Mouse (Mus musculus) right cerebral cortex, postnatal 14 days (tissue): ENCODE data around the gene Arhgef28.

Source experiments
- DNase-seq: peaks from one replicate; pipeline ENCODE4 v3.0.0; 2022

Gene Arhgef28

DNA sequence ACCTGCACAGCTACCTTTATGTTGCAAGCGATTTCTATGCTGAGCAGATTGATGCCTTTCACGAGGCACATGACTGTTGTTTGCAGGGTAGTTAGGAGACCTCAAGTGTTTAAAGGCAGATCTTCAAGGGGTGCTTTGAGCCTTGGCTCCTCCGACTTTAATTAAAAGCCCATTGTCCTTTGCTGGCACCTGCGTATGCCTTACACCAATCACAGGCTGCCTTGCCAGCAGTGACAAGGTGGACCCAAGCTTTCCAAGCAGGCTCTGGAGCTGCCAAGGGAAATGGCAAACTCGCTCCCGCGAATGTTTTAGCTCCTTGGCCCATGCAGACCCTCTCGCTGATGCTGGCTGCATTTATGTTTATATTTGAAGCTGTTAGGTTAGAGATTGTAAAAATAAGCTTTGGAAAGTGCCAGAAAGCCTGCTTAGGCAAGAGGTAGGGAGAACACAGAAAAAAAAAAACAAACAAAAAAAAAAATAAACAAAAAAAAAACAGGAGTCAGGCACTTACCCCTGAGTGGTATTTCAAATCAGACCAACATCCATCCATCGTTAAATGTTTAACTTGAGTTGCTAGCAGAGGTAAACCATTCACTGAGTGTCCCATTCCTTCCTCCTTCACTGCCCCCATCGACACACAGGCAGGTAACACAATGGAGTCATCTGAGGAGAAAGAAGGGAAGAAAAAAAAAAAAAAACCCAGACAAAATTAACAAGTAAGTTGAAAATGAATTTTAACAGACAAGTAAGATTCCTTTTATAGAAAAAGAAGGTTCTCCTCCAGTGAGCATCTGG is 313.0 kb downstream of the Arhgef28 start:
- no peak for DNase-seq

DNA sequence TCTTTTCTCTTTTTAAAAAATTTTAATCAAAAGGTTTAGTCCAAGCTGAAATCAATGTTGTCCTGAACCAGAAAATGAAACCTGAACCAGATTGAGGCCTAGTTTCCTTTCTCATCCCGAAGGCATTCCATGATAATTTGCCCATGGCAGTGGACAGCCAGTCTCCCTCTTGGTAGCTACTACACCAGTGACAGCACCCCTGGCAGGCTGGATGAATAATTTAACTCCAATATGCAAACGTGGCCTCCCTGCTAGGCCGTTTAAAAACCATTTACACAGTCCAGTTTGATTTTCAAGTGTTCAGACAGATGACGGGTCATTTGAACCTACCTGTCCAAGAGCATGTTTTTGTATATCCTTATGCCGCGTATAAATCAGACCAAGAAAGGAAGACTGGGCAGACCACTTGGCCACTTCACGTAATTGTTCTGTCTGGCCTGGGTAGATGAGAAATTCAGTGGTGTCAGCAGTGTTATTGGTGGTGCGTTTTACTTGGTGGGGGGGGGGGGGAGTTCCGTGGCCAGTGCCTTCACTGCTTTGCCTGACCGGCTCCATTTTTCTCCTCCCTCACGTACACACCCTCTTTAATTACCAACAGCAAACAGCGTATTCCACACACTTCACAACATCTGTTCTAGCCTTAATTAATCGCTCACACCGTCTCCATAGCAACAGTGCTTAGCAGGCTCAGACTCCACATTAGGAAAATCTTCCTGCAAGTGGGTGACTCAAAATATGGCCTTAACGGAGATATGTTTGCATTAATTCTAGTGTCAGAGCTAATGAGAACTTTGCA is 314.0 kb downstream of the Arhgef28 start:
- DNase-seq: no peak

DNA sequence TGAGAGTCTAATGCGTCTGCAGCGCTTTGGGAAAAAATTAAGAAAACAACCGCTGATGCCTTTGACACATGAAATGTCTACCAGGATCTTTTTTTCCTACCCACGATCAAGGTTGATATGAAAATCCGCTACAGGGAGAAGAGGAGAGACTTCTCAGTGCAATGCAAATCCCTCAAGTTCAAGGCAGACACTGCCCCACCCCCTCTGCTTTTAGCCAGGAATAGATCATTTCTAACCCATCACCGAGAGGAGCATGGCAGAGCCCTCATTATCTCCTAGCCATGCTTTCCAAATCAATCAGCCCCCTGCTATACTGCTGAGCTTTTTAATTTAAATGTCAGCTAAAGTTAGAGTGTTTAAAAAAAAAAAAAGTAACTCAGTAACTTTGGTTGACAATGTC is 318.2 kb downstream of the Arhgef28 start:
- no peak for DNase-seq

DNA sequence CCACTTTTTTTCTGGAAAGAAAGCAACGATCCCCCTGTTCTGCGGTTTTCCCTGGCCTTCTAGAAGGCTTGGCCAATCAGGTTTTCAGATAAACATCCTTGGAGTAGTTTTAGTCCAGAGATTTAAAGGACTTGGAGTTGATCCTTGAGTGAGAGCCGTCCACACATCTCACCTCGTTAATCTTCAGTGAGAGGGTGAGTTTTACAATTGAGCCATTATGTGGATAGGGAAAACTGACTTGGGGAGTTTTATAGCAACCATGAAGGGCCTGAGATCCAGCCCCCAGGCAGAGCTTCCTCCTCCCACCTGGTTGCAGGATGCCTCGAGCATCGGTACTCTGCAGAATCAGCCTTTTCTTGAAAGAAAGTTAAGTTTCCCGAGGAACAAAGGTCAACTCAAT is 318.7 kb downstream of the Arhgef28 start:
- no peak for DNase-seq

DNA sequence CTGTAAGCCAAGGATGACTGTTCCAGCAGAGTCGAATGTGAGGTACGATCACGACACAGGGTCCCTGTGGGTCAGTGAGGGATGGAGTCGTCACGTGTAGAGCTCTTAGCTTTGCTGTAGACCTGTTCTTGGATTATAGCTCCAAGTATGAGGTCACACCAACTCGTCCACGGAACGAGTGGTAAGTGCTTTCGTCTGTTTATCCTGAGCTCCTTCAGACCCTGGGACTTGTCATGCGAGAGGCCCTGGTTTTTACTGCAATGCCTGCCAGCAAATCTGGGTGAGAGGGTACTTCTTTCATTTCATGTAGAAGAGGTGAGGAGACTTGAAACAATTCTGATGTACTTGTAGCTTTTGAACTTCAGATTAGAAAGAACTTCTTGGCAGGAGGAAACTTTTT is 322.6 kb downstream of the Arhgef28 start:
- DNase-seq: no peak

DNA sequence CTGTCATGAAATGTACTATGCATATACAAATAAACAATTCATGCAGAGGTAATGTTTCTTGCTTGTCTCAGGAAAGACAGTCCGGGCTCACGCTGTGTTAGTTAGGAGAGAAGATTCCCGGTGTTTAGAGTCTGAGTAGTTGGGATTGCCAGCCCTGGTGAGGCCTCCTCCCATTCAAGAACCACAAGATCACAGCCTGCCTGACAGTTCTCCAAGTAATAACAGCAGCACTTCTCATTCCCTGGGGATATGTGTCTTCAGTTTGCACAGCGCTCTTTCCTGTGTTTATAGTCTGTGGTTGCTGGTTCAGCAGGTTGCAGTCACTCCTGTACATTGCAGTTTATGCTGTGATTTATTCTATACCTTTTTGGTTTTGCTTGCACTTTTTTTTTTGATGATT is 329.8 kb downstream of the Arhgef28 start:
- no peak for DNase-seq

DNA sequence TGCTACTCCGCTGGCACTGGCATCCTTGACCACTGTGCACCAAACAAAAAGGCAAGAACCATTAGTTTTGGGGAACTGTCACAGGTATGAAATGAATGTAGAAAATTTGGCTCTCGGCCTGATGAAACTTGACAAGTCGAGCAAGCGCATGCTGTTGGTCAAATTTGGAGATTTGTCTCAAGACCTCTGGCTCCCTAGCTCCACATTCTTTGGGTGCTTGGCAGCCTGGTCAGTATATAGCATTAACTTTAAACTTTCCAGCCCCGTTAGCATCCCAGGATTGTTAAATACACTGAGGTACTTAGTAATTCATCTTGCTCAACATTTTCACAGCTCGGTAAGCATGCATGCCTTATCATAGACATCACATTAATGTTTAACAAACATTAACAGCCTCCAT is 330.2 kb downstream of the Arhgef28 start:
- DNase-seq: no peak

DNA sequence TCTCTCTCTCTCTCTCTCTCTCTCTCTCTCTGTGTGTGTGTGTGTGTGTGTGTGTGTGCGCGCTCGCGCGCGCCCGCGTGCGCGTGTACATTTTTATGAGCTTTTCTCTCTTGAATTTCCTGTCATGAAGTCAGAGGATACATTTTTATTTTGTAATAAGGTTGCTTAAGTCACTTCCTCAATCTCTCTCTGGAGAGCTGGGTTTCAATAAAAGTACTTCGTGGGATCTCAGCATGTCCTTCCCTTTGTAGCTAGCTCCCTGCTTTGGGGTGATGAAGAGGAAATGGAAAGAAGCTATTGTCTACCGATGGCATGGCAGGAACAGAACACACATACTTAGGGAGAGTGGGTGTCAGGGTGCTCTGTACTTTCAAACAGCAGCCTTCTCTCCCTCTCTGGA is 336.8 kb downstream of the Arhgef28 start:
- DNase-seq: no peak

DNA sequence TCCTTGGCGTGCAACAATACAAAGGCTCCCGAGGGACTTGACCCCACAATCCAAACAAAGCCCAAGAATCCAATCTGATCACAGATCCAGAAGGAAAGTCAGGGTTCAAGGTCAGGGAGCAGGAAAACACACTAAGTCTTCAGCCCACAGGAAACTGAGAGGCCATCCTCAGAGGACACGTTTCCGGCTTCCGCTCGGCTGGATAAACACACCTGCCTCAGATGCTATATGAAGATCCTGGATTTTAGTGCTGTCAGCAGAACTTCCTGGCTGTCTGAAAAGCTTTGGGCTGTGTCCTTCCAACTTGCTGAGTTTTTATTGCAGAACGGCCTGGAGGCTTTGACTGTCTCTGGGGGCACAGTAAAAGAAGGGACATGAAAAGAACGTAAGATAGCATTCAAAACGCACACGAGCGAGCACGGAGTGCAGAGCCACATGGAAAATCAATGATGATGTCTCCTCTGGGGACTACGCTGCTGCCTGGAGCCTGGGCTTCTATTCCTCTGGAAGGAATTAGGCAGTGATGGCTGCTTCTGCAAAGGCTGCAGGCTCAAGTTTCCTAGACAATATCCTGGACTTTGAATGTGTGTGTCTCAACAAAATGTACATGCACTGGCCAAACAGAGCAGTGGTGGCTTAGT is 338.8 kb downstream of the Arhgef28 start:
- DNase-seq: no peak

DNA sequence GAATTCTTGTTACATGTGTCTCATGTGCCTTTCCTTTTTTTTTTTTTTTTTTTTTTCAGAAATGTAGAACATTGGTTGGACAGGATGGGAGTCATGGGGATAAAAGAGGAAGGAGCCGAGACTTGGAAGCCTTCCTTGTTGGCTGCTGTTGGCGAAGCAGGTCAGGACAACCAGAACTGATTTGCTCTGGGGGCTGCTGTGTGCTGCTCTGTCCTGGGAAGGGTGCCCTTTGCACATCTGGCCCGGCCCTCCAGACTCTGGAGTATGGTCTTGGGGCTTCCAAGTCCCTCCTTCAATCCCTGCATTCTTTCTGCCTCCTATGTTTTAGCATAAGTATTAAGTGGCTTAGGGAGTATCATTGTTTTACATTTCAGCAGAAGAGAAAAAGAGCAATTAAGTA is 347.2 kb downstream of the Arhgef28 start:
- no peak for DNase-seq

DNA sequence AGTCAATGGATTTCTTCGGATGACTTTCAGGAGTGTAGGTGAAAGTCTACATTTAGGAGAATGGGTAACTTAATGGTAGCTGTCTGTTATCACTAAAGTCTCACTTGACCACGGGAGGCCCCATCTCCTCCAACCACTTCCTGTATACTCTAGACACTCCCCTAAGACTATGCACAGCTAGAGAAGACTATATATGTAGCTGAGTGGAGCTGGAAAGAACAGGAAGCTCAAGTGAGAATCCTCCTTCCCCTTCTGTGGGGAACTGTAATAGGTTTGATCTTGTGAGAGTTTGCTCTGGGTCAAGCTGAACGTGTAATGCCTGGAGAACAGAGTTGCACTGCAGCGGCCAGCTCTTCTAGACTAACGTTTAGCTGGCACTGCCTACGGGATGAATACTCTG is 348.4 kb downstream of the Arhgef28 start:
- DNase-seq: no peak

DNA sequence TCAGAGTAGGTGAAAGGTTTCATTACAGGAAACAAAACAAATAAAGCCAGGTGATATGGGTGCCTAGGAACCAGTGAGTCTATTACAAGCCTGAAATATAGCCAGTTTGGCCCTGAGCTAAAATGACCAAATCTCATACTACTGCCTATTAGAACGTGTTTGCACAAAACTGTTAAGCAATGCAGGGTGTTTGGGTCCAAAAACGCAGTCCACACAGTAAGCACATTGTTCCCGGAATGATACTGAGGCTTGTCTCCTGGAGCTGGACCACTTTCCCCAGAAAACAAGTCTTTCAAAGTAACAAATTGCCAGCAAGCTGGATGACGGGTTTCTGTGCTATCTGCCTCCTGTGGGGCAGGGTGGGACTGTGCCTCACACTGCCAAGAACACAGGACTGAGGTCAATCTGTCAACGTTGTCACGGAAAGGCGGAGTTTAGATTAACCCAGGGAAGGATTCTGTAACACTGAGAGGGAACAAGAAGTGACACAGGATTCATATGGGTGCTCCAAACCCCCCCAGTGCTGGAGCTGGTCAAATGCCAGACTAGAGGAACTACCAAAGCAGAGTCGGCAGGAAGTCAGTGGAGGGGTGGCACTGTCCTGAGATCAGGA is 352.8 kb downstream of the Arhgef28 start:
- DNase-seq: no peak
